Mouse (Mus musculus) heart, adult 2 months (tissue): ENCODE results near the gene Tmem8b.

Source experiments
- CTCF ChIP-seq: fragments of 200-600 bp; IDR thresholded peaks from 2 replicates; pipeline ENCODE4 v1.8.1; 2022; ENCODE audit warnings: antibody characterized with exemption, mild to moderate bottlenecking, moderate library complexity
- EP300 ChIP-seq: fragments of 200-500 bp; IDR thresholded peaks from 2 replicates; pipeline ENCODE4 v1.6.1; 2011; ENCODE audit warnings: low read depth, low read length, control low read depth; ENCODE audit not compliant: insufficient read depth

- TF ChIP-seq CTCF (no peak), EP300 (no peak)
Observed at GRCm38 (mm10) chr4:43695249-43695671, 26.5 kb downstream of the Tmem8b start.
